Mouse (Mus musculus) E14TG2a.4 (cell line): ENCODE measurements at regions not wholly inside any gene's neighbourhood (a gene's known extent, or its start where the extent isn't known, plus 50 kb on each side); places are given as distances from the start of the nearest gene placed in this dataset.

Source experiments
- H3K27me3 ChIP-seq: 2 replicates; pipeline ENCODE4 v1.6.1; 2014; ENCODE audit warnings: low read length, control low read depth; ENCODE audit not compliant: insufficient read depth
- H3K36me3 ChIP-seq: 2 replicates; pipeline ENCODE4 v1.6.1; 2014; ENCODE audit warnings: low read length, control low read depth; ENCODE audit not compliant: insufficient read depth
- H3K4me1 ChIP-seq: replicated peaks from 2 replicates; pipeline ENCODE4 v1.6.1; 2014; ENCODE audit warnings: low read depth, low read length, control low read depth
- H3K4me3 ChIP-seq: replicated peaks from 2 replicates; pipeline ENCODE4 v1.5.1; 2014; ENCODE audit warnings: mild to moderate bottlenecking, low read length
- H3K9me3 ChIP-seq: 2 replicates; pipeline ENCODE4 v1.6.1; 2014; ENCODE audit warnings: low read length, control low read depth
- CTCF ChIP-seq: conservative IDR thresholded peaks from 2 replicates; pipeline ENCODE4 v1.5.1; 2014; ENCODE audit warnings: low read length
- NANOG ChIP-seq: IDR thresholded peaks from 2 replicates; pipeline ENCODE4 v1.6.1; 2014; ENCODE audit warnings: borderline replicate concordance, low read length, mixed read lengths
- POU5F1 ChIP-seq: IDR thresholded peaks from 2 replicates; pipeline ENCODE4 v1.6.1; 2014; ENCODE audit warnings: low read length, borderline replicate concordance

DNA sequence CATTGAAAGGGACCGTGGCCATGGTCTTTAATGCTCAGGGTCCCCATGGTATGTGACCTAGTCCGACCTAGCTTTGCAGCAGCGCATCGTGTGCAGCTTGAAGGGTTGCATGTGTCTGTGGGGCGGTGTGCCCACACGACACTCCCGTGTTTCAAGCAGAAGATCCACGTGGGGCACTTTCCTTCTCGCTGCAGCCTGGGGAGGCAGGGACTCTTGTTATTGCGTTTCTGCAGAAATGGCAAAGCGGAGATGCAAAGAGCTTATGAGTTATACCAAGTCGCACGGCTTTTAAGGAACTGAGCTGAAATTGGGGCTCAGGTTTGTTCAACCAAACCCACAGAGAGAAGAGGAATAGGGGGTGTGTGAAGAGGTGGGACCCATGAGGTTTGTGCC, 272.2 kb upstream of the 4930535I16Rik start:
- H3K36me3 ChIP-seq = no peaks in the 10 kb centered on the region
- H3K27me3 ChIP-seq = peaks cover 69% of the 10 kb centered on the region
- TF ChIP-seq NANOG (no peak), CTCF (no peak), POU5F1 (no peak)
- H3K4me1 ChIP-seq = peaks cover 3% of the 10 kb centered on the region; the same call in 1 of the 2 replicates
- no peak overlapping the region for H3K4me3 ChIP-seq
- H3K9me3 ChIP-seq = no peaks in the 10 kb centered on the region

- TF ChIP-seq POU5F1 (no peak), CTCF (no peak), NANOG (no peak)
- Histone ChIP-seq H3K27me3 (peaks cover 67% of the 10 kb centered on the region), H3K9me3 (no peaks in the 10 kb centered on the region), H3K36me3 (no peaks in the 10 kb centered on the region), H3K4me1 (peaks cover 3% of the 10 kb centered on the region; the same call in 1 of the 2 replicates), H3K4me3 (no peak overlapping the region)
These were observed 271.6 kb upstream of the 4930535I16Rik start for GRCm38 (mm10) chr4:124189352-124189992.

DNA sequence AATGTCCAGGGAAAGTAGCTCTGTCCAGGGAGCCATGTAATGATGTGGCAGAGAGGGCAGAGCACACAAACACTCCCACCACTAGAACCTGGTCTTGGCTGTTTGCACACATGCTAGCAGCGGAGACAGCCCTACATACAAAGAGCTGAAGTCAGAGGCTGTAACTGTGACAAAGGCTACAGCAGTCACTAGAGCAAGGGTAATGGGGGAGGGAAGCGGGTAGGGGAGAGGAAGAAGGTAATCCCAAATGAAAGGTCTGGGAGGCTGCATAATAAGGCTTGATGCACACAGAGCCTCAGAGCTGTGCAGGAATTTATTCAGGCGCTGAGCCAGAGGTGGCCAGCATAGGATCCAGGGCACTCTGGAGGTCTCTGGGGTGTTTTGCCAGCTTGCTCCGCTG, 269.3 kb upstream of the 4930535I16Rik start:
- no peak overlapping the region for H3K4me3 ChIP-seq
- H3K27me3 ChIP-seq = peaks cover 68% of the 10 kb centered on the region
- H3K9me3 ChIP-seq = no peaks in the 10 kb centered on the region
- TF ChIP-seq CTCF (no peak), POU5F1 (no peak), NANOG (no peak)
- H3K4me1 ChIP-seq = peaks cover 3% of the 10 kb centered on the region; the same call in 1 of the 2 replicates
- no peaks in the 10 kb centered on the region for H3K36me3 ChIP-seq

- H3K4me3 ChIP-seq = no peak overlapping the region
- peaks cover 72% of the 10 kb centered on the region for H3K27me3 ChIP-seq
- no peaks in the 10 kb centered on the region for H3K36me3 ChIP-seq
- no peak for TF ChIP-seq NANOG
- TF ChIP-seq CTCF = no peak
- TF ChIP-seq POU5F1 = no peak
- peaks cover 10% of the 10 kb centered on the region for H3K4me1 ChIP-seq
- H3K9me3 ChIP-seq = no peaks in the 10 kb centered on the region
These were observed 263.5 kb upstream of the 4930535I16Rik start for GRCm38 (mm10) chr4:124181335-124181734.

DNA sequence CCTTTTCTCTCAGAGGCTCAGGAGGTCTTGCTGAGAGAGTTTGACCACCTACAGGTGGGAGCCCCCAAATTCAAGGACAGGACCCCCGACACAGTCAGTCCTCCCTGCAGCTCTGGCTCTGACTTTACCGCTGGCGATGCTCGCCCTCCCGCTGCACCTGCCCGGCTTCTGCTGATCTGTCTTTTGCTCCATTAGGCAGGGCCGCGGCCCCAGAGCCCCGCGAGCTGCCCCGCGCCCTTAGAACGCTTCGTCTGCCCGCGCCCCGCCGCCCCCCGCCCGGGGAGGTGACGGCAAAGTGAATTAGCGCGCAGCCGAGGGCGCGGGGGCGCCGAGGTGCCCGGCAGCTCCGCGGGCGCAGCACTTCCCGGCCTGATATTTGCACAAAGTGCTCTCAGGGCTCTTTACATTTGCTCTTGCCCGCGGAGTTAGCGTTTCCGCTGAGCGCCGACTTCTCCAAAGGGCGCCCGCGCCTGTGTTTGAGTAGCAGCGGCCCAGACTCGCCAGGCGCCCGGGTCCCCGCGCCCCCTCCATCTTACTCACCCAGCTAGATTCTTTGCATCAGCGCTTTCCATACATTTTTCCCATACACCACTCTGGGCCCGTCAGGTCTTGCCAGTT, 260.7 kb upstream of the 4930535I16Rik start:
- Histone ChIP-seq H3K27me3 (peaks cover 63% of the 10 kb centered on the region), H3K4me3 (peak overlapping the region; percentile 80), H3K9me3 (no peaks in the 10 kb centered on the region), H3K36me3 (no peaks in the 10 kb centered on the region), H3K4me1 (peaks cover 10% of the 10 kb centered on the region)
- TF ChIP-seq POU5F1 (no peak), NANOG (no peak), CTCF (no peak)

DNA sequence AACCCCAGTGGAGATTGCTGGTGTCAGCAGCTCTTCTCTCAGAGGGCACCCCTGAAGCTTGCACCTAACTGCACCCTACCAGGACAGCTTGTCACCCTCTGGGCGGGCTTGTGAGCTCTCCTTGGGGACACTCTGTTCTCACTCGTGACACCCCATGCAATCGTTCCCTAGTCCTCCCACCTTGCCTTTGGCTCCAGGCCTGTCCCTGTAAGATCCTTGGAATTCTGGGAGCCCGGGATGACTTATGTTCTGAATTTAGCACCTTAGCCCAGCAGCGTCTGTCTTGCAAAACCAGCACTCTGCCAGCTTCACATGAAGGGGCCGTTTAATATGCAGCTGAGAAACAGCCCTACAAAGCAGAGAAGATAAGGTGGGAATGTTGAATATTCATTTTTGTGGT, 257.7 kb upstream of the 4930535I16Rik start:
- Histone ChIP-seq H3K4me3 (no peak overlapping the region), H3K27me3 (peaks cover 43% of the 10 kb centered on the region), H3K9me3 (no peaks in the 10 kb centered on the region), H3K36me3 (no peaks in the 10 kb centered on the region), H3K4me1 (peaks cover 23% of the 10 kb centered on the region)
- TF ChIP-seq POU5F1 = no peak

GRCm38 (mm10) chr4:124154627-124155026, 236.8 kb upstream of the 4930535I16Rik start:
- H3K4me3 ChIP-seq = no peak overlapping the region
- H3K9me3 ChIP-seq = no peaks in the 10 kb centered on the region
- TF ChIP-seq POU5F1 (no peak), NANOG (no peak), CTCF (no peak)
- peaks cover 8% of the 10 kb centered on the region; the same call in 1 of the 2 replicates for H3K4me1 ChIP-seq
- peaks cover 30% of the 10 kb centered on the region for H3K27me3 ChIP-seq
- no peaks in the 10 kb centered on the region for H3K36me3 ChIP-seq

DNA sequence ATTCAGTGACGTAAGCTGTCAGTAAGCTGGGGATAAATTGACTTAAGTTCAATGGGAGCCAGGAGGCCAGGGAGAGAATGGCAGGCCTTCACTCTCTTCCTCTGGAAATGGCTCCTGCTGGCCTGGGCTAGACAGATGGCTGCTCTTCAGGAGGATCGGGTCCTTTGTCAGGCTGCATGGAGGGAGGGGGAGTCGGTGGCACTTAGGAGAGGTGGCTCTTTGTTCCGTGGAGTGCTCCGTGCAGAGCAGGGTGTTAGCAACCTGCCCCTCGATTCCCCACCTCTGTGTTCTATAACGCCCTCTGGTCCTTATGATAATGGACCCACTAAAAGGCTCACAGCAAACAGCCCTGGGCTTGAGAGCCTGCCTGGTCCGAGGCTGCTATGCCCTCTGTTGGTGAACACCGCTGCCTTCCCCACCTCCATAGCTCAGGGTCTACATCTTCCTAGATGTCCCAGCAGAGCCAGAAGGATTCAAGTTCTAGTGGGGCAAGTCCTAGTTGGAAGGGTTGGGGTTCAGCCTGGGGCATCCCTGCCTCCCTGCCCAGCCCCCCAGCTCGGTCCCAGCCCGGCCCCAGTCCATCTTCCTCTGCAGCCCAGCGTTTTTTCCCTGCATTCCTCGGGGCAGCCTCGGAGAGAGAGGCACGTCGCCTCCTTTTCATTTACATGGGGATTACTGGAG, 232.1 kb upstream of the 4930535I16Rik start:
- no peak for TF ChIP-seq POU5F1
- TF ChIP-seq NANOG = no peak
- TF ChIP-seq CTCF = no peak
- H3K4me3 ChIP-seq = 0 out of 2 replicates have a peak overlapping the region, but pooled peaks have one; percentile 26
- peaks cover 53% of the 10 kb centered on the region for H3K27me3 ChIP-seq
- no peaks in the 10 kb centered on the region for H3K36me3 ChIP-seq
- H3K4me1 ChIP-seq = peaks cover 9% of the 10 kb centered on the region; the same call in 1 of the 2 replicates
- H3K9me3 ChIP-seq = no peaks in the 10 kb centered on the region

GRCm38 (mm10) chr4:124149037-124149436, 231.2 kb upstream of the 4930535I16Rik start:
- Histone ChIP-seq H3K4me1 (peaks cover 9% of the 10 kb centered on the region; the same call in 1 of the 2 replicates), H3K27me3 (peaks cover 54% of the 10 kb centered on the region), H3K9me3 (no peaks in the 10 kb centered on the region), H3K36me3 (no peaks in the 10 kb centered on the region), H3K4me3 (no peak overlapping the region)
- TF ChIP-seq NANOG (no peak), CTCF (no peak), POU5F1 (no peak)
